Mouse (Mus musculus): Measurements from ENCODE around the gene Gm20388. TPM values are rescaled to one million over a fixed set of nuclear protein-coding genes. Genes with fewer than 3 reads are reported as not detected.

The Gm20388 gene
- total RNA-seq, 1 experiment = 27.0 TPM

- DNase-seq (ENCODE audit: low read depth, low spot score) = no peak
- in situ Hi-C loops (cut with MboI; ENCODE audit: low sequenced_read_pairs in 2 of 2, unreplicated experiment in 2 of 2) = no loop called here
- Histone ChIP-seq H3K36me3 (ENCODE audit: control insufficient read depth, insufficient read depth, low read length, poor library complexity, severe bottlenecking) (peaks cover 26% of the 10 kb centered on the region; the same call in 1 of the 2 replicates), H3K4me1 (ENCODE audit: control insufficient read depth in 2 of 2, insufficient read depth in 2 of 2, low read length in 2 of 2, poor library complexity in 1 of 2) (peaks cover 0 to 17% of the 10 kb centered on the region in 2 experiments; a peak in 2 of 4 replicates), H3K4me3 (ENCODE audit: insufficient read depth in 1 of 2, low read depth in 1 of 2, low read length in 2 of 2, poor library complexity in 1 of 2, severe bottlenecking in 1 of 2) (no peak overlapping the region), H3K9me3 (ENCODE audit: control insufficient read depth, insufficient read depth, low read depth, low read length) (no peaks in the 10 kb centered on the region), H3K27ac (ENCODE audit: insufficient read depth, low read depth, low read length, poor library complexity, severe bottlenecking) (no peak overlapping the region), H3K9ac (ENCODE audit: insufficient read depth, low read depth, low read length, poor library complexity, severe bottlenecking) (0 out of 2 replicates have a peak overlapping the region, but pooled peaks have one; percentile 8)
- TF ChIP-seq MAFK (IDR thresholded peaks at IDR 0.05; ENCODE audit: insufficient read depth, low read depth, low read length) (no peak), ZC3H11A (IDR thresholded peaks at IDR 0.05; ENCODE audit: borderline replicate concordance, low read depth, low read length) (no peak), ZNF384 (IDR thresholded peaks at IDR 0.05; ENCODE audit: low read depth, low read length) (no peak), CHD2 (IDR thresholded peaks at IDR 0.05; ENCODE audit: low read depth, low read length) (no peak), HCFC1 (IDR thresholded peaks at IDR 0.05; ENCODE audit: borderline replicate concordance, insufficient read depth, low read length) (no peak)
These were observed 2528.7 kb downstream of the Gm20388 start for GRCm38 (mm10) chr8:122439336-122439735.

DNA sequence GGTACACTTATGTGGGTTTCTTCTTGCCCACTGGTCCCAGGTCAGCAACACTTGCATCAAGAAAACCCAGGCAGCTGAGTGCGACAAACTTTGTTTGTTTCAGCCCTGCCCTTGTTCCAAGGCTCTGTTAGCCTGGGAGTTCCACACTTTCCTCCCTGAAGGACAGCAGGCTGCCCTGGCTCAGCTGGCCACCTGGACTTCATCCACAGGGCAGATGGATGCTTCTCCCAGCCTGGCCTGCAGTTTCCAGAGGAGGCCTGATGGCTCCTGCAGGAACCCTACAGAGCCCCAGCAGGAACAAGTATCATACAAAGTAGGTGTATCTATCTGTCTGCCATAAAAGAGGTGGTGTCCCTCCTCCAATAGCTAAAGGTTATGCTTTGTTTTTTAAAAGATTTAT, 2530.7 kb downstream of the Gm20388 start:
- peaks cover 0 to 22% of the 10 kb centered on the region in 2 experiments; a peak in 2 of 4 replicates for H3K4me1 ChIP-seq (ENCODE audit: control insufficient read depth in 2 of 2, insufficient read depth in 2 of 2, low read length in 2 of 2, poor library complexity in 1 of 2)
- TF ChIP-seq MAFK (IDR thresholded peaks at IDR 0.05; ENCODE audit: insufficient read depth, low read depth, low read length) (no peak), ZNF384 (IDR thresholded peaks at IDR 0.05; ENCODE audit: low read depth, low read length) (no peak), ZC3H11A (IDR thresholded peaks at IDR 0.05; ENCODE audit: borderline replicate concordance, low read depth, low read length) (no peak), HCFC1 (IDR thresholded peaks at IDR 0.05; ENCODE audit: borderline replicate concordance, insufficient read depth, low read length) (no peak), CHD2 (IDR thresholded peaks at IDR 0.05; ENCODE audit: low read depth, low read length) (no peak)
- no peaks in the 10 kb centered on the region for H3K9me3 ChIP-seq (ENCODE audit: control insufficient read depth, insufficient read depth, low read depth, low read length)
- no peak overlapping the region for H3K4me3 ChIP-seq (ENCODE audit: insufficient read depth in 1 of 2, low read depth in 1 of 2, low read length in 2 of 2, poor library complexity in 1 of 2, severe bottlenecking in 1 of 2)
- no peak overlapping the region for H3K27ac ChIP-seq (ENCODE audit: insufficient read depth, low read depth, low read length, poor library complexity, severe bottlenecking)
- peaks cover 19% of the 10 kb centered on the region; the same call in 1 of the 2 replicates for H3K36me3 ChIP-seq (ENCODE audit: control insufficient read depth, insufficient read depth, low read length, poor library complexity, severe bottlenecking)
- H3K9ac ChIP-seq (ENCODE audit: insufficient read depth, low read depth, low read length, poor library complexity, severe bottlenecking) = no peak overlapping the region
- DNase-seq (ENCODE audit: low read depth, low spot score) = no peak
- in situ Hi-C loops (cut with MboI; ENCODE audit: low sequenced_read_pairs in 2 of 2, unreplicated experiment in 2 of 2) = no loop called here

DNA sequence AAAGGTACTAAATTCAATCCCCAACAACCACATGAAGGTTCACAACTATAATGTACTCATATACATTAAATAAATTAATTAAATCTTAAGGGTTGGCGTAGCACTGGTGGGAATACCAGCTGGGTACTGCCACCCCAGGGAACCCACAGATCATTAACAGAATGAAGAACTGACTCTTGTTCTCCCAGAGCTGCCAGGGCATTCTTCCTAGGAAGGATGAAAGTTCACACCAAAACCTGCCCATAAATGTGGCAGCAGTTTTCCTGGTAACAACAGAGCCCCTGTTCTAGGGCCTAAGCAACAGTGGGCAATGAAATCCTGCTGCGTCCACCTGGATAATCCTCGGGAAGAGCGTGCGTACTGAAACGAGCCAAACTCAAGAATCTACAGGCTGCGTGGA, 2531.7 kb downstream of the Gm20388 start:
- Histone ChIP-seq H3K4me1 (ENCODE audit: control insufficient read depth in 2 of 2, insufficient read depth in 2 of 2, low read length in 2 of 2, poor library complexity in 1 of 2) (peaks cover 0 to 15% of the 10 kb centered on the region in 2 experiments; a peak in 2 of 4 replicates), H3K4me3 (ENCODE audit: insufficient read depth in 1 of 2, low read depth in 1 of 2, low read length in 2 of 2, poor library complexity in 1 of 2, severe bottlenecking in 1 of 2) (peak overlapping the region; percentile 84 to 97), H3K27ac (ENCODE audit: insufficient read depth, low read depth, low read length, poor library complexity, severe bottlenecking) (no peak overlapping the region), H3K9me3 (ENCODE audit: control insufficient read depth, insufficient read depth, low read depth, low read length) (no peaks in the 10 kb centered on the region), H3K9ac (ENCODE audit: insufficient read depth, low read depth, low read length, poor library complexity, severe bottlenecking) (peak overlapping the region; percentile 81; the same call in 1 of the 2 replicates), H3K36me3 (ENCODE audit: control insufficient read depth, insufficient read depth, low read length, poor library complexity, severe bottlenecking) (peaks cover 11% of the 10 kb centered on the region; the same call in 1 of the 2 replicates)
- in situ Hi-C loops (cut with MboI; ENCODE audit: low sequenced_read_pairs in 2 of 2, unreplicated experiment in 2 of 2) = no loop called here
- DNase-seq (ENCODE audit: low read depth, low spot score) = no peak
- TF ChIP-seq HCFC1 (IDR thresholded peaks at IDR 0.05; ENCODE audit: borderline replicate concordance, insufficient read depth, low read length) = no peak
- TF ChIP-seq MAFK (IDR thresholded peaks at IDR 0.05; ENCODE audit: insufficient read depth, low read depth, low read length) = no peak
- TF ChIP-seq ZC3H11A (IDR thresholded peaks at IDR 0.05; ENCODE audit: borderline replicate concordance, low read depth, low read length) = no peak
- TF ChIP-seq CHD2 (IDR thresholded peaks at IDR 0.05; ENCODE audit: low read depth, low read length) = no peak

GRCm38 (mm10) chr8:122442781-122443180, 2532.1 kb downstream of the Gm20388 start:
- no peak for TF ChIP-seq ZC3H11A (IDR thresholded peaks at IDR 0.05; ENCODE audit: borderline replicate concordance, low read depth, low read length)
- peak; percentile 15; the same call in 1 of the 2 replicates for TF ChIP-seq HCFC1 (IDR thresholded peaks at IDR 0.05; ENCODE audit: borderline replicate concordance, insufficient read depth, low read length)
- Histone ChIP-seq H3K4me1 (ENCODE audit: control insufficient read depth in 2 of 2, insufficient read depth in 2 of 2, low read length in 2 of 2, poor library complexity in 1 of 2) (peaks cover 0 to 12% of the 10 kb centered on the region in 2 experiments; a peak in 1 of 4 replicates), H3K27ac (ENCODE audit: insufficient read depth, low read depth, low read length, poor library complexity, severe bottlenecking) (0 out of 2 replicates have a peak overlapping the region, but pooled peaks have one; percentile 35), H3K9me3 (ENCODE audit: control insufficient read depth, insufficient read depth, low read depth, low read length) (no peaks in the 10 kb centered on the region), H3K36me3 (ENCODE audit: control insufficient read depth, insufficient read depth, low read length, poor library complexity, severe bottlenecking) (peaks cover 9% of the 10 kb centered on the region; the same call in 1 of the 2 replicates), H3K9ac (ENCODE audit: insufficient read depth, low read depth, low read length, poor library complexity, severe bottlenecking) (peak overlapping the region; percentile 81), H3K4me3 (ENCODE audit: insufficient read depth in 1 of 2, low read depth in 1 of 2, low read length in 2 of 2, poor library complexity in 1 of 2, severe bottlenecking in 1 of 2) (peak overlapping the region; percentile 84 to 97)
- no peak for DNase-seq (ENCODE audit: low read depth, low spot score)
- in situ Hi-C loops (cut with MboI; ENCODE audit: low sequenced_read_pairs in 2 of 2, unreplicated experiment in 2 of 2) = no loop called here
